ENCODE assay signal across 24 mouse cellular contexts in genomic region chrX:157404919-157405318, GRCm38 (mm10). TPM values are rescaled to one million over a fixed set of nuclear protein-coding genes. Genes with fewer than 3 reads are reported as not detected.
"Had no signal": no experiment of that assay in that cellular context is flagged by ENCODE, and none has a peak within 500 bp of the region (broad histone marks: within the 10 kb centered on the region; RNA-seq: fewer than 3 reads in every experiment).

No protein-coding gene starts in this region.

- H3K9ac ChIP-seq: intestine, embryonic 15.5 days; kidney, embryonic 15.5 days; limb, embryonic 15.5 days; liver, embryonic 14.5 days; liver, postnatal 0 days; midbrain, embryonic 13.5 days; neural tube, embryonic 12.5 days; neural tube, embryonic 15.5 days had no signal

- ATAC-seq: intestine, embryonic 15.5 days; liver, postnatal 0 days; midbrain, embryonic 13.5 days had no signal

- H3K9me3 ChIP-seq: intestine, embryonic 15.5 days; kidney, embryonic 15.5 days; limb, embryonic 15.5 days; megakaryocyte, embryonic 14.5 days; midbrain, embryonic 10.5 days; midbrain, embryonic 13.5 days; neural tube, embryonic 12.5 days; neural tube, embryonic 15.5 days had no signal

- DNase-seq: kidney, adult 11 months; kidney, adult 8-10 months; kidney, postnatal 10 days; kidney, postnatal 36 days; layer of hippocampus, postnatal 36 days; liver, postnatal 0 days; right cerebral cortex, adult 18-20 months; right cerebral cortex, postnatal 14 days; right cerebral cortex, postnatal 4 days; thymus, adult 2 months; thymus, postnatal 14 days; thymus, postnatal 4 days had no signal

- H3K27ac ChIP-seq: intestine, embryonic 15.5 days; kidney, embryonic 15.5 days; left cerebral cortex, adult 2 months; limb, embryonic 15.5 days; liver, embryonic 14.5 days; midbrain, embryonic 10.5 days; midbrain, embryonic 13.5 days; neural tube, embryonic 12.5 days; neural tube, embryonic 15.5 days; stomach, postnatal 0 days had no signal

- H3K36me3 ChIP-seq: intestine, embryonic 15.5 days; kidney, embryonic 15.5 days; limb, embryonic 15.5 days; midbrain, embryonic 10.5 days; midbrain, embryonic 13.5 days; neural tube, embryonic 12.5 days; neural tube, embryonic 15.5 days had no signal

- H3K4me1 ChIP-seq: intestine, embryonic 15.5 days; kidney, embryonic 15.5 days; limb, embryonic 15.5 days; megakaryocyte, embryonic 14.5 days; midbrain, embryonic 10.5 days; midbrain, embryonic 13.5 days; neural tube, embryonic 12.5 days; neural tube, embryonic 15.5 days had no signal

- H3K27me3 ChIP-seq: intestine, embryonic 15.5 days; limb, embryonic 15.5 days; megakaryocyte, embryonic 14.5 days; midbrain, embryonic 13.5 days; neural tube, embryonic 12.5 days; neural tube, embryonic 15.5 days had no signal

- H3K4me3 ChIP-seq: intestine, embryonic 15.5 days; kidney, embryonic 15.5 days; left cerebral cortex, adult 2 months; limb, embryonic 15.5 days; megakaryocyte, embryonic 14.5 days; midbrain, embryonic 10.5 days; midbrain, embryonic 13.5 days; neural tube, embryonic 12.5 days; neural tube, embryonic 15.5 days had no signal

- H3K4me2 ChIP-seq: intestine, embryonic 15.5 days; kidney, embryonic 15.5 days; limb, embryonic 15.5 days; liver, embryonic 11.5 days; midbrain, embryonic 13.5 days; neural tube, embryonic 12.5 days; neural tube, embryonic 15.5 days had no signal

RNA-seq across cellular contexts. Expression of gene Phex, which starts 10.2 kb away (rescaled TPM):
- polyA plus RNA-seq: liver, postnatal 0 days; thymus, adult 2 months had no signal
